Mouse (Mus musculus): ENCODE results near the gene Grm5. TPM values are rescaled to one million over a fixed set of nuclear protein-coding genes. Genes with fewer than 3 reads are reported as not detected.

The Grm5 gene
- total and polyA plus RNA-seq, 2 experiments from 2014 or later, result not detected

DNA sequence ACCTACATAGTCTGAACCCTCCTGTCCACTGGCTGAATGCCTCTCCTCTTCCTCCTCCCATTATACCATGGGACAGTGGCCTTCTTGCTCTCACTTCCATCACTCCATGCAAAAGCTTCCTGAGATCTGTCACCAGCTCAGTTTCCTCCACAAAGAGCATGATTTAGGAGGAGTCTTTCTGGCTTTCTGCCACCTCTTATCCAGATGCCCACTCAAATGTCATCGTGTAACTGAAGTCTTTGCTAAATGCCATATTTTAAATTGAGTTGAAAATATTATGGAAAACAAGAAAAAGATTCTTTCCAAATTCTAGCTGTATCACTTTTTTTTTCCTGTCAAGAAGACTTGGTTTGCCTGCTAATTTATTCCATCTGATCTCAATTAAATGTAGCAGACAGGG lies 132.4 kb downstream of the Grm5 start:
- no peak for TF ChIP-seq EP300 (IDR thresholded peaks at IDR 0.05; ENCODE audit: low read depth)
- no peak for TF ChIP-seq CTCF (IDR thresholded peaks at IDR 0.05; ENCODE audit: low read depth)
- WGBS, result 50% methylated on average over 1 of the region's 1 CpGs

GRCm38 (mm10) chr7:87718631-87719030 lies 134.7 kb downstream of the Grm5 start:
- no peak overlapping the region for H3K4me3 ChIP-seq (ENCODE audit: low read depth, low read length)

More for the DNA sequence above, 132.4 kb downstream of the Grm5 start:
- no peak for ATAC-seq (ENCODE audit: insufficient read depth, low read depth)
- Histone ChIP-seq H3K9ac (replicated peaks; ENCODE audit: low read depth, low read length) (no peak overlapping the region), H3K4me1 (ENCODE audit: control insufficient read depth, insufficient read depth) (no peaks in the 10 kb centered on the region), H3K9me3 (replicated peaks; ENCODE audit: control insufficient read depth, low read length) (no peaks in the 10 kb centered on the region), H3K27me3 (ENCODE audit: control insufficient read depth, insufficient read depth, low read length) (no peaks in the 10 kb centered on the region), H3K36me3 (replicated peaks; ENCODE audit: control insufficient read depth, insufficient read depth, low read length) (no peaks in the 10 kb centered on the region), H3K4me3 (ENCODE audit: low read depth, low read length) (no peak overlapping the region), H3K4me2 (ENCODE audit: low read depth, low read length) (no peak overlapping the region), H3K27ac (ENCODE audit: low read depth) (no peak overlapping the region)
- DNase-seq (ENCODE audit: low spot score), result no peak

DNA sequence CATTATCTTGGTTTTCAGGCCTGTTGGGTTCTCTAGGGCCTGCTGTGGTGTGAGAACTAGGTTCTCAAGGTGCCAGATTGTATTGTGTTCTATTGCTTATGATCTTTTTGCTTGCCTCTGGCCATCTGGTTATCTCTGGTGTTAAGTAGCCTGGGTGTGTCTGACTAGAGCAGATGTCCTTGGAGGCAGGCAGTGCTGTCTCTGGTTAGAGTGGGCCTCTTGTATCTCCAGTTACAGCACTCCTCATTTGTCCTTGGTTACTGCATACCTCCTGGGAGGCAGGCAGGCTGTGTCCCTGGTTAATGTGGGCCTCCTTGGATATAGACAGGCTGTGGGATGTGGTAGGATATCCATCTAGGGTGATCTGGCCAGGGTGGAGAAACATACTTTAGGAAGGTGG lies 150.5 kb downstream of the Grm5 start:
- Histone ChIP-seq H3K4me2 (ENCODE audit: low read depth, low read length) (no peak overlapping the region), H3K4me3 (ENCODE audit: low read depth, low read length) (no peak overlapping the region), H3K9me3 (replicated peaks; ENCODE audit: control insufficient read depth, low read length) (no peaks in the 10 kb centered on the region), H3K27ac (ENCODE audit: low read depth) (no peak overlapping the region), H3K9ac (replicated peaks; ENCODE audit: low read depth, low read length) (no peak overlapping the region), H3K27me3 (ENCODE audit: control insufficient read depth, insufficient read depth, low read length) (no peaks in the 10 kb centered on the region), H3K4me1 (ENCODE audit: control insufficient read depth, insufficient read depth) (no peaks in the 10 kb centered on the region), H3K36me3 (replicated peaks; ENCODE audit: control insufficient read depth, insufficient read depth, low read length) (no peaks in the 10 kb centered on the region)
- ATAC-seq (ENCODE audit: insufficient read depth, low read depth) (no peak), DNase-seq (ENCODE audit: low spot score) (no peak)
- TF ChIP-seq EP300 (IDR thresholded peaks at IDR 0.05; ENCODE audit: low read depth), result no peak
- no peak for TF ChIP-seq CTCF (IDR thresholded peaks at IDR 0.05; ENCODE audit: low read depth)

More at GRCm38 (mm10) chr7:87718631-87719030, 134.7 kb downstream of the Grm5 start:
- Histone ChIP-seq H3K9ac (replicated peaks; ENCODE audit: low read depth, low read length) (no peak overlapping the region), H3K27me3 (ENCODE audit: control insufficient read depth, insufficient read depth, low read length) (no peaks in the 10 kb centered on the region), H3K4me1 (ENCODE audit: control insufficient read depth, insufficient read depth) (no peaks in the 10 kb centered on the region), H3K27ac (ENCODE audit: low read depth) (no peak overlapping the region), H3K9me3 (replicated peaks; ENCODE audit: control insufficient read depth, low read length) (no peaks in the 10 kb centered on the region), H3K4me2 (ENCODE audit: low read depth, low read length) (no peak overlapping the region), H3K36me3 (replicated peaks; ENCODE audit: control insufficient read depth, insufficient read depth, low read length) (no peaks in the 10 kb centered on the region)
- 76% methylated on average over 1 of the region's 1 CpGs for WGBS
- ATAC-seq (ENCODE audit: insufficient read depth, low read depth) (no peak), DNase-seq (ENCODE audit: low spot score) (no peak)
- TF ChIP-seq CTCF (IDR thresholded peaks at IDR 0.05; ENCODE audit: low read depth), result no peak
- no peak for TF ChIP-seq EP300 (IDR thresholded peaks at IDR 0.05; ENCODE audit: low read depth)

DNA sequence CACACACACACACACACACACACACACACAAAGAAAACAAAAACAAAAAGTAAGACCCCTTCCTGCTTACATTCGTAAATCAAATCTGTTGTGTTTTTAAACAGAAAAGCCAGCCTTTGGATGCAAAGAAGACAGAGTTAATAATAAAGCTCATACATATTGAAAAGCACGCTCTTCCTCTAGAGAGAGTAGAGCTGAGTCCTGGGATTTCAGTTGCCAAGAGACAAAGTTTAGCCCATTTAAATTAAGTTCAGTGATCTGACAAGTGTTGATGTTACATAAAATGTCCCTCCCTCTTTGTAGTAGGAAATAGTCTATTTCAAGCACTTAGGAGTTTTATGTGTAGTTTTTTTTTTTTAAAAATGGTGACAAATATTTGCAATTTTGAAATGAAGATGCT lies 178.0 kb downstream of the Grm5 start:
- Histone ChIP-seq H3K9me3 (replicated peaks; ENCODE audit: control insufficient read depth, low read length) (no peaks in the 10 kb centered on the region), H3K9ac (replicated peaks; ENCODE audit: low read depth, low read length) (no peak overlapping the region), H3K4me2 (ENCODE audit: low read depth, low read length) (no peak overlapping the region), H3K4me1 (ENCODE audit: control insufficient read depth, insufficient read depth) (no peaks in the 10 kb centered on the region), H3K27ac (ENCODE audit: low read depth) (no peak overlapping the region), H3K27me3 (ENCODE audit: control insufficient read depth, insufficient read depth, low read length) (no peaks in the 10 kb centered on the region), H3K36me3 (replicated peaks; ENCODE audit: control insufficient read depth, insufficient read depth, low read length) (no peaks in the 10 kb centered on the region), H3K4me3 (ENCODE audit: low read depth, low read length) (no peak overlapping the region)
- TF ChIP-seq CTCF (IDR thresholded peaks at IDR 0.05; ENCODE audit: low read depth) (no peak), EP300 (IDR thresholded peaks at IDR 0.05; ENCODE audit: low read depth) (no peak)
- ATAC-seq (ENCODE audit: insufficient read depth, low read depth) (no peak), DNase-seq (ENCODE audit: low spot score) (no peak)
- 63% methylated on average over 2 of the region's 2 CpGs for WGBS

DNA sequence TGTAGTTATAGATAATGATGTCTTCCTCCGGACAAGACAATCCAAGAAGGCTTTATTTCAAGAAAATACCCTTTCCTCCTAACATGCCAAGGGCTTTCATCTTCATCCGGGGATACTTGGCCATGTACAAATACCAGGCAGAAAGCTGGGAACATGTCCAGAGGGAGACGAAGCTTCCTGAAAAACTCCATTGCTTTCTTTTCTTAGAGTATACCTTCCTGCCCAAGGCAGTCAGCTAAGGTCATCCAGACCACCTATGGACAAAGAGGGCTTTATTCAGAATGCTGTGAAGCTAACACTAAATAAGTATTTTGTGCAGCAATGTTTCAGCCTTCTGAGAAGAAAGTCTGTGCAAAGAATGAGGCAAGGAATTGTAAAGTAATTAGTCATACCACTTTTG lies 178.4 kb downstream of the Grm5 start:
- ATAC-seq (ENCODE audit: insufficient read depth, low read depth), result no peak
- H3K9me3 ChIP-seq (replicated peaks; ENCODE audit: control insufficient read depth, low read length), result no peaks in the 10 kb centered on the region
- no peaks in the 10 kb centered on the region for H3K4me1 ChIP-seq (ENCODE audit: control insufficient read depth, insufficient read depth)
- H3K9ac ChIP-seq (replicated peaks; ENCODE audit: low read depth, low read length), result no peak overlapping the region
- no peak overlapping the region for H3K27ac ChIP-seq (ENCODE audit: low read depth)
- no peak overlapping the region for H3K4me3 ChIP-seq (ENCODE audit: low read depth, low read length)
- H3K27me3 ChIP-seq (ENCODE audit: control insufficient read depth, insufficient read depth, low read length), result no peaks in the 10 kb centered on the region
- 55% methylated on average over 3 of the region's 3 CpGs for WGBS
- H3K4me2 ChIP-seq (ENCODE audit: low read depth, low read length), result no peak overlapping the region
- no peak for DNase-seq (ENCODE audit: low spot score)
- TF ChIP-seq EP300 (IDR thresholded peaks at IDR 0.05; ENCODE audit: low read depth), result no peak
- no peak for TF ChIP-seq CTCF (IDR thresholded peaks at IDR 0.05; ENCODE audit: low read depth)
- no peaks in the 10 kb centered on the region for H3K36me3 ChIP-seq (replicated peaks; ENCODE audit: control insufficient read depth, insufficient read depth, low read length)

GRCm38 (mm10) chr7:87787560-87787959 lies 203.6 kb downstream of the Grm5 start:
- Histone ChIP-seq H3K4me2 (ENCODE audit: low read depth, low read length) (no peak overlapping the region), H3K4me1 (ENCODE audit: control insufficient read depth, insufficient read depth) (no peaks in the 10 kb centered on the region), H3K36me3 (replicated peaks; ENCODE audit: control insufficient read depth, insufficient read depth, low read length) (no peaks in the 10 kb centered on the region), H3K9ac (replicated peaks; ENCODE audit: low read depth, low read length) (no peak overlapping the region), H3K4me3 (ENCODE audit: low read depth, low read length) (no peak overlapping the region), H3K27ac (ENCODE audit: low read depth) (no peak overlapping the region), H3K27me3 (ENCODE audit: control insufficient read depth, insufficient read depth, low read length) (no peaks in the 10 kb centered on the region), H3K9me3 (replicated peaks; ENCODE audit: control insufficient read depth, low read length) (no peaks in the 10 kb centered on the region)
- ATAC-seq (ENCODE audit: insufficient read depth, low read depth) (no peak), DNase-seq (ENCODE audit: low spot score) (no peak)
- TF ChIP-seq CTCF (IDR thresholded peaks at IDR 0.05; ENCODE audit: low read depth) (no peak), EP300 (IDR thresholded peaks at IDR 0.05; ENCODE audit: low read depth) (no peak)
- 76% methylated on average over 1 of the region's 1 CpGs for WGBS
